Mouse (Mus musculus) B cell, adult 2 months (primary cell): ENCODE data around the gene Olfr360.
"Not testable (repeated sequence)": the region's sequence is repeated elsewhere in the genome, so short reads cannot be mapped to it uniquely, and the experiment has no call there.

Experiments used
- DNase-seq, 2 experiments: peaks; one replicate each; pipeline ENCODE4 v3.0.0; 2022

The Olfr360 gene

GRCm38 (mm10) chr2:37065446-37065845 is at the start of gene Olfr360:
TSS of gene Olfr360 (plus strand) at chr2:37065746.
- DNase-seq, result no peak

GRCm38 (mm10) chr2:37089190-37089589 is 23.6 kb downstream of the Olfr360 start, which contains the start of gene Olfr361:
TSS of gene Olfr361 (minus strand) at chr2:37089290.
- DNase-seq, result not testable (repeated sequence)

- no peak for DNase-seq
These were observed 52.3 kb downstream of the Olfr360 start, which contains the start of gene Olfr362 for GRCm38 (mm10) chr2:37117810-37118209. TSS of gene Olfr362 (minus strand) at chr2:37117910.
